Mouse (Mus musculus): ENCODE data around the gene Vmp1. TPM values are rescaled to one million over a fixed set of nuclear protein-coding genes. Genes with fewer than 3 reads are reported as not detected.

The Vmp1 gene
- polyA plus RNA-seq, 1 experiment, result 30.0 TPM

DNA sequence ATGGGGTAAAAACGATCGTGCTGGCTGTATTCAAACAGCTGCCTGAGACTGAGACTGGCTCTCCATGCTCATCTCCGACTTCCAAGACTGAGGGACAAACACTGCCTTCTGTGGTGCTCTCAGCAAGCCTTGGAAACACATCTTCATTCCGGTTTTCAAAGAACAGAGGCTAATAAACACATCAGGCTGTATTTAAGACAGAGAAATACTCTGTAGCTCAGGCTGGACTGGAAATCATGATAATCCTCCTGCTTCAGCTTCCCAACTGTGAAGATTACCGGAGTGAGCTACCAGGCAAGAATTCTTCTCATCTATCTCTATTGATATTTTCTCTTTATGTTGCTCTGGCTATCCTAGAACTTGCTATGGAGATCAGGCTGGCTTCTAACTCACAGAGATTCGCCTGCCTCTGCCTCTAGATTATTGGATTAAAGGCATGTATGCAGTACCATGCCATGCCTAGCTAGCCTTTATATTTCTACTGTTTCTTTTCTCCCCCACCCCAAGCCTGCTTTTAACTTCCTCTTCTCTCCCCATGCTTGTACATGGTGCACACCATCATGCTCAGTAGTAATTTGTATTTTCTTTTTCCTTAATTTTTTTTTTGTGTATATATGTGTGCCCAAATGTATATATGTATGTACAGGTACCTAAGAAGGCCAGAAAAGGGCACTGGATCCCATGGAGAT is 89.3 kb downstream of the Vmp1 start:
- H3K4me1 ChIP-seq (ENCODE audit: control insufficient read depth, insufficient read depth, insufficient read length), result peaks cover 10% of the 10 kb centered on the region; the same call in 1 of the 2 replicates
- DNase-seq (ENCODE audit: low read depth in 1 of 2, low spot score in 2 of 2), result no peak
- no peaks in the 10 kb centered on the region; the same call in 1 of the 2 replicates for H3K36me3 ChIP-seq (ENCODE audit: control insufficient read depth, insufficient read depth, low read length)
- TF ChIP-seq CTCF (IDR thresholded peaks at IDR 0.05; ENCODE audit: extremely low read depth, insufficient read depth, insufficient read length, insufficient replicate concordance) (no peak), POLR2A (IDR thresholded peaks at IDR 0.05; ENCODE audit: low read depth, low read length) (no peak)
- 65% methylated on average over 6 of the region's 6 CpGs for WGBS
- no peak overlapping the region for H3K27ac ChIP-seq (ENCODE audit: insufficient read depth, low read length)
- no peak overlapping the region for H3K4me3 ChIP-seq (ENCODE audit: extremely low read depth, insufficient read depth, insufficient read length)
- no peaks in the 10 kb centered on the region for H3K27me3 ChIP-seq (ENCODE audit: control insufficient read depth, insufficient read depth, low read length)

DNA sequence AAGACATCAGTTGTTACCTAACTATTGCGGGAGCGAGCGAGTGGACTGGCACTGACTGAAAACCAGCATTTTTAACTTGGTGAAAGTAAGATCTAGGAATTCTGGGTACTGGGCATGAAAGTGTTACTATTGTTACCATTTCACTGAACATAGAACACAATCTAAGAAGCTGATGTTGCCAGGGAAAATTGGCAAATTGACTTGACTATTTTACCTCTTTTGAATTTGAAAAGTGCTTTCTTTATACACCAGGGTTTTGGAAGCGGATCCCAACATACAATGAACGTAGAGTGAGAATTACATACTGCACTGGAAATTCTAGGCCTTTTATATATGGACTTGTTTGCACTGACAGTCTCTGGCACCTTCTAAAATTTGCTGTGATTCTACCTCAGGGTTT is 90.2 kb downstream of the Vmp1 start:
- Histone ChIP-seq H3K4me3 (ENCODE audit: extremely low read depth, insufficient read depth, insufficient read length) (no peak overlapping the region), H3K27me3 (ENCODE audit: control insufficient read depth, insufficient read depth, low read length) (no peaks in the 10 kb centered on the region), H3K36me3 (ENCODE audit: control insufficient read depth, insufficient read depth, low read length) (no peaks in the 10 kb centered on the region; the same call in 1 of the 2 replicates), H3K4me1 (ENCODE audit: control insufficient read depth, insufficient read depth, insufficient read length) (peaks cover 10% of the 10 kb centered on the region; the same call in 1 of the 2 replicates), H3K27ac (ENCODE audit: insufficient read depth, low read length) (no peak overlapping the region)
- DNase-seq (ENCODE audit: low read depth in 1 of 2, low spot score in 2 of 2), result no peak
- TF ChIP-seq CTCF (IDR thresholded peaks at IDR 0.05; ENCODE audit: extremely low read depth, insufficient read depth, insufficient read length, insufficient replicate concordance), result no peak
- WGBS, result 56% methylated on average over 5 of the region's 5 CpGs

DNA sequence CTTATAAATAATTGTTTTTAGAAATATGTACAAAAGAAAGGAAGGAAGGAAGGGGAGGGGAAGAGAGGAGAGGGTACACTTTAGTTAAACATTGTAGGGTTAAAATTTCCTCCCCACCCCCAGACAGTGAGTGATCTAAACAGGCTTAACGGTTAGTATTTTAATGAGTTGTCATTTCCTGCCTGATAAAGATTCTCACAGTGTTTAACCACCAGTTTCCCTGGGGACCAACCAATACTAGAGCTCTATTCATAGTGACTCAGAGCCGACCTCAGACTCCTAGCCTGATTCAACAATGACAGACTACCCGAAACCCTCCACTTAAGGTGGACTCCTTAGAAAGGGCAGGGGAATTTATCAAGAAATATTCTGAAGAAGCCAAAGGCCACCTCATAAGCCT is 90.6 kb downstream of the Vmp1 start:
- TF ChIP-seq POLR2A (IDR thresholded peaks at IDR 0.05; ENCODE audit: low read depth, low read length) (no peak), CTCF (IDR thresholded peaks at IDR 0.05; ENCODE audit: extremely low read depth, insufficient read depth, insufficient read length, insufficient replicate concordance) (no peak)
- H3K36me3 ChIP-seq (ENCODE audit: control insufficient read depth, insufficient read depth, low read length), result no peaks in the 10 kb centered on the region; the same call in 1 of the 2 replicates
- peaks cover 11% of the 10 kb centered on the region; the same call in 1 of the 2 replicates for H3K4me1 ChIP-seq (ENCODE audit: control insufficient read depth, insufficient read depth, insufficient read length)
- no peak overlapping the region for H3K27ac ChIP-seq (ENCODE audit: insufficient read depth, low read length)
- WGBS, result 9% methylated on average over 3 of the region's 3 CpGs
- no peaks in the 10 kb centered on the region for H3K27me3 ChIP-seq (ENCODE audit: control insufficient read depth, insufficient read depth, low read length)
- no peak overlapping the region for H3K4me3 ChIP-seq (ENCODE audit: extremely low read depth, insufficient read depth, insufficient read length)
- peak; percentile 40 to 68 for DNase-seq (ENCODE audit: low read depth in 1 of 2, low spot score in 2 of 2)

DNA sequence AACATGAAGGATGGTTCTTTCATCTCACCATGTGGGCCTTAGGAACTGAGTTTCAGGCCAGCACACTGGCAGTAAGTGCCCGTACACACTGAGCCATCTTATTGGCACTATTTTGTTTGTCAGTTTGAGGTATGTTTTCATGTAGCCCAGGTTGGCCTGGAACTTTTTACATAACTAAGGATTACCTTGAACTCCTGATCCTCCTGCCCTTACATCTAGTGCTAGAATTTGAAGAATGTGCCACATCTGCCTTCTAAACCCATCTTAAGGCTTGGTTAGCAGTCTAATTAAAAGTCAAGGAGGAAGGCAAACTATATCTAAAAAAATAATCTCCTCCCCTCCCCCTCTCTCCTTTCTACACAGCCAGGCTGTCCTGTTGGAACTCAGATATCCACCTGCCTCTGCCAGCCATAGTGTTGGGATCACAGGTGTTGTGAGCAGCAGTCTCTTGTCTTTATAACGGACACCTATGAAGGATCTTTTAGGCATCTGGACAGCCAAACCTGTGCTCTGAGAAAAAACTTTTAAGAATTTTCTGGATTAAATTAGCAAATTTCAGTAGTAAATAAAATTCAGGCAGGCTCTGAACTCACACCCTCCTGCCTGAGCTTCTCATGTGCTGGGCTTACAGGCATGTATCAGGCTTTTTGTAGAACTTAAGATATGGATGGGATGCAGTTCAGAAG is 91.6 kb downstream of the Vmp1 start:
- peaks cover 14% of the 10 kb centered on the region; the same call in 1 of the 2 replicates for H3K4me1 ChIP-seq (ENCODE audit: control insufficient read depth, insufficient read depth, insufficient read length)
- no peaks in the 10 kb centered on the region for H3K27me3 ChIP-seq (ENCODE audit: control insufficient read depth, insufficient read depth, low read length)
- no peak overlapping the region for H3K4me3 ChIP-seq (ENCODE audit: extremely low read depth, insufficient read depth, insufficient read length)
- H3K27ac ChIP-seq (ENCODE audit: insufficient read depth, low read length), result peak overlapping the region; percentile 32; the same call in 1 of the 2 replicates
- TF ChIP-seq CTCF (IDR thresholded peaks at IDR 0.05; ENCODE audit: extremely low read depth, insufficient read depth, insufficient read length, insufficient replicate concordance), result no peak
- no peak for TF ChIP-seq POLR2A (IDR thresholded peaks at IDR 0.05; ENCODE audit: low read depth, low read length)
- DNase-seq (ENCODE audit: low read depth in 1 of 2, low spot score in 2 of 2), result no peak
- no peaks in the 10 kb centered on the region for H3K36me3 ChIP-seq (ENCODE audit: control insufficient read depth, insufficient read depth, low read length)
- WGBS, result 73% methylated on average over 2 of the region's 2 CpGs

DNA sequence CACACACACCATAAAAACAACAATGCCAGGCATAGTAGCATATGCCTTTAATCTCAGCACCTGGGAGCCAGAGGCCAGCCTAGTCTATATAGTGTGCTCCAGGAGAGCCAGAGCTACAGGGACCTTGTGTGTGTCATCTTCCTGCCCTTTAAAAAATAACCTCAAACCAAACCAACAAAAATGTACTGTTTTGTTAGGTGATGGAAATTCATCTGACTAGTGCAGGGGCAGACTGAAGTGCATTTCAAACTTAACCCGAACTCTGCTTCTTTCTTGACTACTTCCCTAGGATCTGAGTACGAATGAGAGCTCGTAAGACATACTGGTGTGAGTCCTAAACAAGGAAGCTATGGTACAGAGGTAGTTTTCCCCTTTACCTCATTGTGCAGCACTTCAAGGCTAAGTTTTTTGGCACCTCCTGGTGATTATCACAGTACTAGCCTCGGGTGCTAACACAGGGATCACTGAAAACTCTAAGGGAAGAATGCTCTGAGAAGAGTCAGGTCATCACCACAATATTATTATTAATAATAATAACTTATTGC is 92.3 kb downstream of the Vmp1 start:
- H3K27ac ChIP-seq (ENCODE audit: insufficient read depth, low read length), result 0 out of 2 replicates have a peak overlapping the region, but pooled peaks have one; percentile 4

DNA sequence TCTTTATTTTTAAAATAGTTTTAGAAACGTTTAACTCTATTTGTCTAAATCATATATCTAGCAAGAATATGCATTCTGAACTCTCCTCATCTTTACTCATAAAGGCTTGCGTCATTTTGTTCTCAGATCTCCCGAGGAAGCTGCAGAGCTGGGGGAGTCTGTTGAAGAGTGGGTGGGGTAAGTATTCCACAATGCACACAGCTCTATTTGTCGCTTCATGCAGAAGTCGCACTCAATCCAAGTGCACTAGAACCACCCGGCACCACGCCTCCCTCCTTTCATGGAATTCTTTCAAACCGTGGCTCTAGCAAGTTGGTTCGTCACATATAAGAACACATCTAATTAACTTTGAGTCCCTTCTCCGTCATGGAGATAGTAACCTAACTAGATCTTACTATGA is 93.1 kb downstream of the Vmp1 start:
- 87% methylated on average over 10 of the region's 10 CpGs for WGBS
- Histone ChIP-seq H3K4me3 (ENCODE audit: extremely low read depth, insufficient read depth, insufficient read length) (no peak overlapping the region), H3K36me3 (ENCODE audit: control insufficient read depth, insufficient read depth, low read length) (no peaks in the 10 kb centered on the region), H3K27me3 (ENCODE audit: control insufficient read depth, insufficient read depth, low read length) (no peaks in the 10 kb centered on the region), H3K27ac (ENCODE audit: insufficient read depth, low read length) (no peak overlapping the region), H3K4me1 (ENCODE audit: control insufficient read depth, insufficient read depth, insufficient read length) (peaks cover 14% of the 10 kb centered on the region; the same call in 1 of the 2 replicates)
- no peak for TF ChIP-seq CTCF (IDR thresholded peaks at IDR 0.05; ENCODE audit: extremely low read depth, insufficient read depth, insufficient read length, insufficient replicate concordance)
- no peak for TF ChIP-seq POLR2A (IDR thresholded peaks at IDR 0.05; ENCODE audit: low read depth, low read length)
- DNase-seq (ENCODE audit: low read depth in 1 of 2, low spot score in 2 of 2), result no peak

More for the DNA sequence above, 92.3 kb downstream of the Vmp1 start:
- 38% methylated on average over 4 of the region's 4 CpGs for WGBS
- no peak for DNase-seq (ENCODE audit: low read depth in 1 of 2, low spot score in 2 of 2)
- Histone ChIP-seq H3K4me1 (ENCODE audit: control insufficient read depth, insufficient read depth, insufficient read length) (peaks cover 14% of the 10 kb centered on the region; the same call in 1 of the 2 replicates), H3K27me3 (ENCODE audit: control insufficient read depth, insufficient read depth, low read length) (no peaks in the 10 kb centered on the region), H3K36me3 (ENCODE audit: control insufficient read depth, insufficient read depth, low read length) (no peaks in the 10 kb centered on the region), H3K4me3 (ENCODE audit: extremely low read depth, insufficient read depth, insufficient read length) (no peak overlapping the region)
- TF ChIP-seq CTCF (IDR thresholded peaks at IDR 0.05; ENCODE audit: extremely low read depth, insufficient read depth, insufficient read length, insufficient replicate concordance), result no peak
- TF ChIP-seq POLR2A (IDR thresholded peaks at IDR 0.05; ENCODE audit: low read depth, low read length), result no peak
